Mouse (Mus musculus) bone marrow macrophage, adult 2 months (primary cell): ENCODE data around the gene Hivep3. TPM values are rescaled to one million over a fixed set of nuclear protein-coding genes. Genes with fewer than 3 reads are reported as not detected.

ENCODE experiments used
- H3K27ac ChIP-seq: 2 replicates; pipeline ENCODE4 v1.5.1; 2012; ENCODE audit warnings: low read depth, low read length; ENCODE audit not compliant: insufficient read depth
- H3K4me1 ChIP-seq: 2 replicates; pipeline ENCODE4 v1.6.1; 2012; ENCODE audit warnings: low read length; ENCODE audit not compliant: control insufficient read depth, insufficient read depth
- H3K4me3 ChIP-seq: 2 replicates; pipeline ENCODE4 v1.5.1; 2012; ENCODE audit warnings: mild to moderate bottlenecking, low read length, moderate library complexity; ENCODE audit not compliant: insufficient read depth
- CTCF ChIP-seq: IDR thresholded peaks from 2 replicates; pipeline ENCODE4 v1.5.1; 2012; ENCODE audit warnings: low read depth, mild to moderate bottlenecking, low read length, moderate library complexity
- POLR2A ChIP-seq: IDR thresholded peaks from 2 replicates; pipeline ENCODE4 v1.6.1; 2012; ENCODE audit warnings: mild to moderate bottlenecking, low read depth, low read length, borderline replicate concordance
- polyA plus RNA-seq: library from polyadenylated mRNA; stranded (reverse); fragments of >200 nt; gene quantifications from 2 replicates; pipeline ENCODE4 v1.2.4, GENCODE M21; 2012; ENCODE audit not compliant: missing spikeins, insufficient read depth, insufficient read length

Gene Hivep3
- polyA plus RNA-seq, 1 experiment: 19.8 TPM

DNA sequence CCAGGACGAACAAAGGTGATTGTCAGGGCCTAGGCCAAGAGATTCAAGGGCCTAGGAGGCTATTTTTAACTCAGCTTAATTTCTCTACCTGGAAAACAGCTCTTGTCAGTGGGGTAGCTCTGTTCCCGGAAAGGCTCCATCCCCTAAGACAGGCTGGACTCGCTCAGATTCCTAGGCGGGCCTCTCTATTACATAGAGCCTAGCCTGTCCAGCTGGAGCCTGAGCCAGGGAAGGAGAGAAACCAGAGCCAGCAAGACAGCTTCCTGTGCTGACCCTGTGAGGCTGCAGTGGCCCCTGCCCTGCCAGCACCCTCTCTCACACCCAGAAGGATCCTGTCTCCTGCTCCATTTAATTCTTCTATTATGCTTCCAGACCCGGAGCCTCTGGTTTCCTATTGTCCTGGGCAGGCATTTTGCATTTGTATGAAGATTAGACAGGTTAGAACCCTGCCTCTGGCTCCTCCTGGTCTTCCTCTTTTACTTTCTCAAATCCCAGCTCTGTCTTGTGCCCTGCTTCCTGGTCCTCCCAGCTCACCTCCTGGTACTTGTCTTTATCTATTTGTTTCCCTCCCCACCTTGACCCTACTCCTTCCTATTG lies 425.2 kb downstream of the Hivep3 start:
- Histone ChIP-seq H3K4me3 (no peak overlapping the region), H3K27ac (no peak overlapping the region), H3K4me1 (0 out of 2 replicates have a peak, but pooled peaks cover 2% of the 10 kb centered on the region)
- no peak for TF ChIP-seq CTCF
- no peak for TF ChIP-seq POLR2A

DNA sequence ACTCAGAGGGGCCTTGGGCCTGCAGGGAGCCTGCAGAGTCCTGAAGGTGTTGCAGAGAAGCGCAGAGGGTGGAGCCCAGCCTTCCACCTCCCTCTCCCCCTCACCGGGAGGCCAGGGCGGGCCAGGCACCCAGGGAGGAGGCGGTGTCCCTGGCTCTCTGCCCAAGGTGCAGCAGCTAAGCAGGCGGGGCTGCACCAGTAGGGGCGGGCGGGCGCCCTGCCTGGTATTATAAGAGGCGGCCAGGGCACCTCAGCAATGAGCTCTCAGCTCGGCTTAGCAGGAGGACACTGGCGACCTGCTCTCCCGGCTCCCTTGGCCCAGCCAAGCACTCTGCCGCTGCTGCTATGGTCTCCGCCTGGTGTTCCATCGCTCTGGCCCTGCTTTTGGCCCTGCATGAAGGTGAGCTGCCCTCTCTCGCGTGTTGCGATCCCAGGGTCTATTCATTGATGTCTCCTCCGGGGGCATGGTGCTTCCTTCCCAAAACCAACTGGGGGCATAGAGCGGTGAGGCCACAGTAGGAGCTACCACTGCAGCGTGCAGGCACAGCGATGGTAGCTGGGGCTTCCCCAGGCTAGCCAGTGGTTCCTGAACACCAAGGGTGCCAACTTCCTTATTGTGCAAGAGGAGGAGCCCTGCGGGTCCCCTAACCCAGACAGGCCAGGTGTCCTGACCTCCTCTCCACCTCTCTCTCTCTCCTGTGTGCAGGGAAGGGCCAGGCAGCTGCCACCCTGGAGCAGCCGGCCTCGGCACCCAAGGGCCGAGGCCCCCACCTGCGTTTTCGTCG lies 427.8 kb downstream of the Hivep3 start, which contains the start of gene Edn2:
TSS of gene Edn2 (plus strand) at position 41 of the 784 bp plus-strand sequence.
- H3K4me3 ChIP-seq: no peak within 1 kb of the TSS
- TF ChIP-seq CTCF (no peak), POLR2A (no peak)
- no peak within 1 kb of the TSS for H3K27ac ChIP-seq
- 0 out of 2 replicates have a peak, but pooled peaks cover 2% of the 10 kb centered on the region for H3K4me1 ChIP-seq

DNA sequence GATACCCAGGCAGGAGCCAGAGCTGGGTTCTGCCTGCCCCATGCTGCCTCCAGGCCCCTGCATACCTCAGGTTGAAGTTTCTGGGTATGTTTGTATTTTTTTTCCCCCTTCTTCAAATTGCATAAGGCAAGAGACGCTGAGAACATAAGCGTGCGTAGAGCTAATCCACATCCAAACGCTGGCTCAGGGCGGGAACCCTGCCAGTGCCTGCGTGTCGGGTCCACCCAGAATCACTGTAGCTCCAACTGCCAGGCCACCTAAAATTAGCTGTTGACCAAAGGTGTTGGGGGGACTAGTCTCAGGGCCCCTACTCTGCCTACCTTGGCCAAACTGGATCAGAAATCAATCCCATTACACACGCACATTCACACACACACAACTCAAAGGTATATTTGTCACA lies 429.0 kb downstream of the Hivep3 start:
- 0 out of 2 replicates have a peak, but pooled peaks cover 2% of the 10 kb centered on the region for H3K4me1 ChIP-seq
- TF ChIP-seq CTCF: no peak
- TF ChIP-seq POLR2A: no peak
- H3K4me3 ChIP-seq: no peak overlapping the region

DNA sequence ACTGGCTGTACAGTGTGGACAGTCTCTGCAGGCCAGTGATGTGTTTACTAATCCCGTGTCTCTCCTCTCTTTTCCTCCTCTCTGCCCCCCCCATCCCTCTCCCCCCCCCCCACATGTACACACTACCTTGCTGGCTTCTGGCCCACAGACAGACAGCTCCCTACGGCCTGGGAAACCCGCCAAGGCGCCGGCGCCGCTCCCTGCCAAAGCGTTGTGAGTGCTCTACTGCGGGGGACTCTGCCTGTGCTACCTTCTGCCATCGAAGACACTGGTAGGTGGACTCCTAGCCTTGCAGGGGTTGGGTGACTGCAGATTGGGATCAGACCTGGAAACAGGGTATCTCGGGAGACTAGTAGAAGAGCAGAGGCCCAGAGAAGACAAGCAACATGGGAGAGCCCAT lies 429.7 kb downstream of the Hivep3 start:
- TF ChIP-seq CTCF (no peak), POLR2A (no peak)
- 0 out of 2 replicates have a peak, but pooled peaks cover 2% of the 10 kb centered on the region for H3K4me1 ChIP-seq
- no peak overlapping the region for H3K4me3 ChIP-seq
- no peak overlapping the region for H3K27ac ChIP-seq

More for the DNA sequence above, 429.0 kb downstream of the Hivep3 start:
- no peak overlapping the region for H3K27ac ChIP-seq

DNA sequence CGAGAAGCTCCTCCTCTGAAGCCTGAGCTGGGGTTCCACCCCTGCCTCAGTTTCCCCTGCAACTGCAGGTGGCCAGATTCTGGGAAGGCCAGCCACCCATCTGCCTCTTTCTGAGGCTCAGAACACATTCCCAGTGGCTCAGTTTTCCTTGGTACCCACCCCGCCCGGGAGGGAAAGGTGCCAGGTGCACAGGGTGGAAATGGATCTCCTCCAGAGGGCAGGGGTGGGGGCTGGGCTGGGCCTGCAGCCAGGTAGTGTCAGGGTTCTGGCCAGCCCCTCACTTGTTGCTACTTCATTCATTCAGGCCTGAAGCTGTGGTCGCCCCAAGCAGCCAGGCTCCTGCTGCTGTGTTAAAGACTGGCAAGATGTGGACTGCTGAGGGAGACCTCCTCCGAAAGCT lies 430.7 kb downstream of the Hivep3 start:
- Histone ChIP-seq H3K4me3 (no peak overlapping the region), H3K4me1 (0 out of 2 replicates have a peak, but pooled peaks cover 2% of the 10 kb centered on the region), H3K27ac (no peak overlapping the region)
- TF ChIP-seq POLR2A: no peak
- no peak for TF ChIP-seq CTCF

- no peak for TF ChIP-seq POLR2A
- no peak for TF ChIP-seq CTCF
- H3K4me3 ChIP-seq: no peak overlapping the region
- no peaks in the 10 kb centered on the region for H3K4me1 ChIP-seq
- H3K27ac ChIP-seq: no peak overlapping the region
Measured at GRCm38 (mm10) chr4:120167778-120168177, 434.2 kb downstream of the Hivep3 start.

GRCm38 (mm10) chr4:120168346-120168745 lies 434.8 kb downstream of the Hivep3 start:
- Histone ChIP-seq H3K4me1 (no peaks in the 10 kb centered on the region), H3K4me3 (no peak overlapping the region), H3K27ac (no peak overlapping the region)
- TF ChIP-seq CTCF (no peak), POLR2A (no peak)

DNA sequence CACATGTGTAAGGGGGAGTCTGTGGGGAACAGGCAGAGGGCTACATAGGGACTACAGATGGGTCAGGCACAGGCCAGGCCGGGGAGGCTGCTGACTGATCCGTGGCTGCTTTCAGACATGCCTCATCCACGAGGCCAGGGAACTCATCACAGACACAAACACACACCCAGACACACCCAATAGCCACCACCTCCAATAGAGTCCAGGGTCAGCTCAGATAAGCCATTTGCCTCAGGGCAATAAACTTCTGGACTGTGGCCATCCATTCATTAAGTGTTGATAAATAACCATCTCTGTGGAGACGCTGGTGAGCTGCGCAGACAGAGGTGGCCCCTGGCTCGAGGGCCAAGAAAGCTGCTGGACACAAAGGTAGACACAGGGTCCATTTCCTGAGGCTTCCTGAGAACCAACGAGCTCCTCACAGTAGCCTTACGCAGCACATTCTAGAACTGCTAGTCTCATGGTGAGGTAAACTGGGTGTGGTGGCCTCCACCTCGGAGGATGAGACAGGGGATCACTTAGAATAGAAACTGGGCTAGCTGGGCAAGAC lies 436.9 kb downstream of the Hivep3 start:
- no peak overlapping the region for H3K4me3 ChIP-seq
- no peaks in the 10 kb centered on the region for H3K4me1 ChIP-seq
- TF ChIP-seq CTCF: no peak
- no peak for TF ChIP-seq POLR2A
- no peak overlapping the region for H3K27ac ChIP-seq

GRCm38 (mm10) chr4:120172050-120172684 lies 438.6 kb downstream of the Hivep3 start:
- TF ChIP-seq POLR2A: no peak
- no peak for TF ChIP-seq CTCF
- Histone ChIP-seq H3K27ac (no peak overlapping the region), H3K4me1 (no peaks in the 10 kb centered on the region), H3K4me3 (no peak overlapping the region)
